Mouse (Mus musculus): ENCODE results near the gene Pole3. TPM values are rescaled to one million over a fixed set of nuclear protein-coding genes. Genes with fewer than 3 reads are reported as not detected.

Gene Pole3
- total and polyA plus RNA-seq, 3 experiments = 32.1 to 87.5 (median 69.8) TPM

DNA sequence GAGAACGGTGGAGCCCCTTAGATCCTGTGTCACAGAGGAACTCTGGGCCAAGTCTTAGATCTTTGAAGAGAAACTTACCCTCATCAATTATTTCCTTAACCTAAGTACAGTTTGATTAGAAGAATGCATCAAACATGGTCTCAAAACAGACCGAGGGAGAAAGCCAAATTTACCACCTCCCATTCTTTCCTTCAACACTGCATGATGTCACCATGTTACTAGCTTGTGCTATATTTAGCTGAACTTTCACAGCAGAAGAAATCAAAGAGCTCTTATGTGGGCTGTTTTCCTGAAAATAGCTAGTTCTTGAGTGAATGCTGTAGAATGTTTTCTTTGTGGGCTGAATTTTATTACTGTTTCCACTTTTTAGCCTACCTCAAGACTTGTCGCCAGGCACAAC lies 32.6 kb upstream of the Pole3 start:
- H3K79me2 ChIP-seq (replicated peaks; ENCODE audit: control insufficient read depth, extremely low read depth, insufficient read depth, poor library complexity, severe bottlenecking) = no peaks in the 10 kb centered on the region
- H3K36me3 ChIP-seq (replicated peaks in 1 of 2; ENCODE audit: control insufficient read depth in 1 of 2, insufficient read depth in 1 of 2, low read length in 1 of 2) = no peaks in the 10 kb centered on the region
- dilution Hi-C loops (cut with MboI; ENCODE audit: extremely low pct_ligation_motif_present, extremely low pct_unique_long_range_greater_than_20kb, low sequenced_read_pairs) = no loop called here
- H3K27me3 ChIP-seq (replicated peaks) = peaks cover 2% of the 10 kb centered on the region
- no peaks in the 10 kb centered on the region for H3K9me3 ChIP-seq (replicated peaks; ENCODE audit: low read length)
- DNase-seq (ENCODE audit: extremely low read depth) = no peak
- peak overlapping the region; percentile 5; the same call in 1 of the 2 replicates for H3K9ac ChIP-seq (ENCODE audit: insufficient read depth, low read depth)
- no peak overlapping the region for H3K27ac ChIP-seq (ENCODE audit: insufficient read depth, low read depth)
- peaks cover 3 to 7% of the 10 kb centered on the region in 2 experiments for H3K4me1 ChIP-seq (ENCODE audit: control insufficient read depth in 1 of 2, insufficient read depth in 2 of 2)
- peak; percentile 62; the same call in 1 of the 2 replicates for TF ChIP-seq MEF2A (IDR thresholded peaks at IDR 0.05; ENCODE audit: borderline replicate concordance, low read depth, low read length)
- TF ChIP-seq NRF1 (IDR thresholded peaks at IDR 0.05; ENCODE audit: low read depth, low read length) = no peak
- in situ Hi-C loops (cut with MboI; ENCODE audit: low pct_ligation_motif_present, low pct_unique_long_range_greater_than_20kb, low sequenced_read_pairs) = no loop called here
- H3K4me2 ChIP-seq (ENCODE audit: insufficient read depth, low read depth, poor library complexity, severe bottlenecking) = peak overlapping the region; percentile 5; the same call in 1 of the 2 replicates
- H3K4me3 ChIP-seq (replicated peaks in 1 of 3; ENCODE audit: low read depth in 2 of 3, low read length in 2 of 3, poor library complexity in 1 of 3) = no peak overlapping the region

DNA sequence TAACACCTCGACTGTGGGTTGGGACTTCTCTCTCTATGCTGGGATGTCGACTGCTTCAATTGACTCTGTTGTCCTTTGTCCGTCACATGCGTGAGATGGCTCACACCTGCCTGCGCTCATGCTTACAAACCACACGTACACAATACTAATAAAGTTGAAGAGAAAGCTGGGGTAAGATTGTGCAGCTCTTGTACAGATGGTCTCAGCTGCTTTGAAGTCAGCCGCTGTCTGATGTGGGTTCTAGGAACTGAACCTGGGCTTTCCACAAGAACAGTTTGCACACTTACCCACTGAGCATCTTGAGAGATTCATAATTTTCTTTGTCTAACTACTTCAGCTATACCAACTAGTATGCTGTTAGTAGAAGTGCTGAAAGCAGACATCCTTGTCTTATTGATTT lies 27.1 kb upstream of the Pole3 start:
- TF ChIP-seq NELFE (IDR thresholded peaks at IDR 0.05; ENCODE audit: low read depth, low read length) = no peak
- no peak for TF ChIP-seq UBTF (IDR thresholded peaks at IDR 0.05; ENCODE audit: low read depth, low read length)
- TF ChIP-seq ZKSCAN1 (IDR thresholded peaks at IDR 0.05; ENCODE audit: borderline replicate concordance, low read depth, low read length) = no peak
- TF ChIP-seq BHLHE40 (IDR thresholded peaks at IDR 0.05; ENCODE audit: low read depth, low read length) = no peak
- no peak for TF ChIP-seq SIN3A (IDR thresholded peaks at IDR 0.05; ENCODE audit: low read length)
- no peak for TF ChIP-seq ELF1 (IDR thresholded peaks at IDR 0.05; ENCODE audit: low read depth, low read length)
- no peak for TF ChIP-seq JUND (conservative IDR thresholded peaks at IDR 0.05; ENCODE audit: low read depth, low read length)
- TF ChIP-seq USF2 (conservative IDR thresholded peaks at IDR 0.05; ENCODE audit: low read depth, low read length) = no peak
- TF ChIP-seq CHD1 (IDR thresholded peaks at IDR 0.05; ENCODE audit: low read depth, low read length) = no peak
- TF ChIP-seq ZC3H11A (IDR thresholded peaks at IDR 0.05; ENCODE audit: low read depth, low read length) = no peak
- DNase-seq (ENCODE audit: extremely low read depth) = no peak
- Histone ChIP-seq H3K4me1 (ENCODE audit: control insufficient read depth in 1 of 2, insufficient read depth in 2 of 2) (no peaks in the 10 kb centered on the region), H3K4me3 (replicated peaks in 1 of 3; ENCODE audit: low read depth in 2 of 3, low read length in 2 of 3, poor library complexity in 1 of 3) (no peak overlapping the region), H3K27ac (ENCODE audit: insufficient read depth, low read depth) (no peak overlapping the region), H3K9ac (ENCODE audit: insufficient read depth, low read depth) (no peak overlapping the region), H3K36me3 (replicated peaks in 1 of 2; ENCODE audit: control insufficient read depth in 1 of 2, insufficient read depth in 1 of 2, low read length in 1 of 2) (no peaks in the 10 kb centered on the region), H3K4me2 (ENCODE audit: insufficient read depth, low read depth, poor library complexity, severe bottlenecking) (no peak overlapping the region), H3K9me3 (replicated peaks; ENCODE audit: low read length) (peaks cover 8% of the 10 kb centered on the region), H3K79me2 (replicated peaks; ENCODE audit: control insufficient read depth, extremely low read depth, insufficient read depth, poor library complexity, severe bottlenecking) (no peaks in the 10 kb centered on the region), H3K27me3 (replicated peaks) (peaks cover 2% of the 10 kb centered on the region)
- in situ Hi-C loops (cut with MboI; ENCODE audit: low pct_ligation_motif_present, low pct_unique_long_range_greater_than_20kb, low sequenced_read_pairs) (no loop called here), dilution Hi-C loops (cut with MboI; ENCODE audit: extremely low pct_ligation_motif_present, extremely low pct_unique_long_range_greater_than_20kb, low sequenced_read_pairs) (no loop called here)

DNA sequence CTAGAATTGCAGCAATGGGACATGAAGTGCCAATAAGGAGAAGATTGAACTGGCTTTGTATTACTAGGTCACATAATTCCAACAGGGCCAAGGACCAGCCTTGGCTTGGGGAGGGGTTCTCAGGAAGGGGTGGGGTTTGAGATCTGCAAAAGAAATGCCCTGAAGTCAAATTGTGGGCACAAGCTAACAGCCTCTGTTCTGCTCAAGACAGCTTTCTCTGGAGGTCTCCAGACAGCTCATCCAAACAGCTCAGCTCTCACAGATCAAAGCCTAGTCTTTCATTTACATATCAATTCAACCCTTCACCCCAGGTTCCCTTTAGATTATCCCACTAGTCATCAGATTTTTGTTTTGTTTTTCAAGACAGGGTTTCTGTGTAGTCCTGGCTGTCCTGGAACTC lies 19.9 kb upstream of the Pole3 start:
- Histone ChIP-seq H3K4me3 (replicated peaks in 1 of 3; ENCODE audit: low read depth in 2 of 3, low read length in 2 of 3, poor library complexity in 1 of 3) (no peak overlapping the region), H3K4me1 (ENCODE audit: control insufficient read depth in 1 of 2, insufficient read depth in 2 of 2) (peaks cover 0 to 13% of the 10 kb centered on the region in 2 experiments; a peak in 3 of 4 replicates), H3K27me3 (replicated peaks) (no peaks in the 10 kb centered on the region), H3K9ac (ENCODE audit: insufficient read depth, low read depth) (no peak overlapping the region), H3K79me2 (replicated peaks; ENCODE audit: control insufficient read depth, extremely low read depth, insufficient read depth, poor library complexity, severe bottlenecking) (no peaks in the 10 kb centered on the region), H3K4me2 (ENCODE audit: insufficient read depth, low read depth, poor library complexity, severe bottlenecking) (no peak overlapping the region), H3K27ac (ENCODE audit: insufficient read depth, low read depth) (no peak overlapping the region), H3K9me3 (replicated peaks; ENCODE audit: low read length) (peaks cover 5% of the 10 kb centered on the region), H3K36me3 (replicated peaks in 1 of 2; ENCODE audit: control insufficient read depth in 1 of 2, insufficient read depth in 1 of 2, low read length in 1 of 2) (no peaks in the 10 kb centered on the region)
- dilution Hi-C loops (cut with MboI; ENCODE audit: extremely low pct_ligation_motif_present, extremely low pct_unique_long_range_greater_than_20kb, low sequenced_read_pairs) = no loop called here
- TF ChIP-seq MAZ (IDR thresholded peaks at IDR 0.05; ENCODE audit: low read depth, low read length) (no peak), ZKSCAN1 (IDR thresholded peaks at IDR 0.05; ENCODE audit: borderline replicate concordance, low read depth, low read length) (no peak), NELFE (IDR thresholded peaks at IDR 0.05; ENCODE audit: low read depth, low read length) (no peak), SIN3A (IDR thresholded peaks at IDR 0.05; ENCODE audit: low read length) (no peak), JUN (IDR thresholded peaks at IDR 0.05; ENCODE audit: insufficient read depth, low read depth, low read length) (no peak), RCOR1 (conservative IDR thresholded peaks at IDR 0.05; ENCODE audit: low read depth, low read length) (no peak), MYC (IDR thresholded peaks at IDR 0.05; ENCODE audit: low read depth, low read length) (no peak), HCFC1 (IDR thresholded peaks at IDR 0.05; ENCODE audit: low read depth, low read length) (no peak), ZMIZ1 (IDR thresholded peaks at IDR 0.05; ENCODE audit: low read depth, low read length) (no peak), MAFK (IDR thresholded peaks at IDR 0.05; ENCODE audit: insufficient replicate concordance, low read length) (no peak)
- DNase-seq (ENCODE audit: extremely low read depth) = no peak
- in situ Hi-C loops (cut with MboI; ENCODE audit: low pct_ligation_motif_present, low pct_unique_long_range_greater_than_20kb, low sequenced_read_pairs) = no loop called here
